Mouse (Mus musculus) cerebellum, postnatal 36 days (tissue): ENCODE measurements at regions not wholly inside any gene's neighbourhood (a gene's known extent, or its start where the extent isn't known, plus 50 kb on each side); places are given as distances from the start of the nearest gene placed in this dataset.

Experiments
- DNase-seq, 2 experiments: peaks; one replicate each; pipeline ENCODE4 v3.0.0; 2021 to 2022; ENCODE audit warnings: mixed read lengths in 2 of 2

DNA sequence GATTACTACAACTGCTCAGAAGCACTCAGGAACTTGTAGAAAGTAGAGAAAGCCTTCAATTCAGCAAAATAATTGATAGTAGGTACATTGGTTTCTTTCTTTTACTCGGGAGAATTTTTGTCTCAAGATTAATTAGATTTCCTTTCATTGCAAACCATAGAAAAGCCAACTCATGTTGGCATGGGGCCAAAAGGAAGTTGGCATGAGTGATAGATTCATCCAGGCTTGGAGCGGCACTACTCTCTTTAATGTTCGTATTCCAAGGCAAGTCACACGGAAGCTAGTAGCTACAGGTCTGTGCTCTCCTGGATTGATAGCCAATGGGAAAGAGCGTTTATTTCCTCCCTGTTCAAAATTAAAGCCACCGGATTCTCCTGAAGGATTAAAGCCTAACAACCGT, 580.6 kb upstream of the A1bg start:
- DNase-seq: peak in 1 of 2 experiments; percentile 2

DNA sequence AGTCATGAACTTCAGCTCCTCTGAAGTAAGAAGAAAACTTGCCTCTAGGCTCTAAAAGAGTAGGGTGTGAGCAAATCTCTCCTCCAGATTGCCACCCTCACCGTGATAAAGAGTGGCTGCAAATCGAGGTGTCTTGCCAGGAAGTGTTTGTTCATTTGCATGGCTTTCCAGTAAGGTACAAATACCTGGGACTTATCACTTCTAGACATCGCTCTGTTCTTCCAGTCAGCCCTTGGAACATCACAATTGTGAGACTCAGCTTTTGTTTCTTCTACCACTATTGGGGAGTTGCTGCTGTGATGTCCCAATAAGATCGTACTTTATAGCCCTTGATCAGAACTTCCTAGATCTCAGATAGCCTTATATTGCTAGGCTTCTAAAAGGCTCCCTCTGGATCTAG, 566.9 kb upstream of the A1bg start:
- no peak for DNase-seq

GRCm38 (mm10) chr15:61481861-61482260, 559.0 kb upstream of the A1bg start:
- no peak for DNase-seq

GRCm38 (mm10) chr15:61473900-61474299, 551.1 kb upstream of the A1bg start:
- no peak for DNase-seq

GRCm38 (mm10) chr15:61455042-61455441, 532.2 kb upstream of the A1bg start:
- no peak for DNase-seq

- DNase-seq: no peak
Measured at GRCm38 (mm10) chr15:61454350-61454671, 531.5 kb upstream of the A1bg start.

DNA sequence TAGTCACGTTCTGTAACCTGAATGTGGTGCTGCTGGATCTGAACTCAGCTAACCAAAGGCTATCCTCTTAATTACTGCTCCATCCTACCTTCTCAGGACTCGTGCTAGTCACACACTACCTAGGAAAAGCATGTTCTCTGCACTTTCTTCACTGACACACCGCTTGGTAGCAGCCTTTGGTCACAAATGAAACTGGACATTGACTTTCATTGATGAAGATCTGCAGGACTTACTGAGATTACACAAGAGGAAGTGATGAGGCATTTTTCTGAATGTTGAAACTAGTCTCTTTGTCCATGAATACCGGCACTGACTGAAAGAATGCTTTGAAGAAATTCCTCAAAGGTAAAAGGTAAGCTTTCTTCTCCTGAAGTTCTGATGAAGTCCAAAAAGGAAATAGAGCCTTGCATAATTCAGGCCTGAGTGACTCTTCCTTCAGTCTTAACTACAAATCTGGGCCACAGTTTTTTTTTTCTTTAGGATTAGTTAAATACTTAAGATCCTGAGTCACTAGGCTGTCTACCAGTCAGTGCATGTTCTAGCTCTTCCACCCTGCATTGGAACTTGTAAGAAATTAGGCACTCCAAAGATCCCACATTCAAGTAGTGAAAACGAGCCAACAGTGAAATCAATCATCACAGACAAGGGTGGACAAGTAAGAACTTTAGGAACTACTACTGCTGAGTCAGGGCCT, 531.0 kb upstream of the A1bg start:
- no peak for DNase-seq

DNA sequence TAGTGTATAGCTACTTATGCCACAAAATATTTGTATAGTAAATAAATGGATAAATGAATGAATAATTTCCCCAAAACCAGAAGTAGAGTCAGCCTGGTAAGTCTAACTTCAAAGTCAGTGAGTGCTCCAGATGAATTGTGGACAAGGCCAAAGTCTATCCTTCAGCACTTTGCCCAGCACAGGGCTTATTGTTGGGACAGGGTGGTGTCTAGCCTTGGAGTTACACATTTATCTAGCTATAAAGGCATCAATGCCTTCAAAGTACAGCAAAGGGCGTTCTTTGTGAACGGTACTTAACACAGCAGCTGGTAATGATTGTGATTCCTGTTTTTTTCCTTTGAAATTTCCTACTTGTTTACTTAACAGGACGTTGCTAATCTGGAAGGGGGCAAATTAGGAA, 527.4 kb upstream of the A1bg start:
- DNase-seq: no peak

- no peak for DNase-seq
Measured at GRCm38 (mm10) chr15:61448482-61448881, 525.7 kb upstream of the A1bg start.

GRCm38 (mm10) chr15:61446053-61446840, 523.4 kb upstream of the A1bg start:
- no peak for DNase-seq

- DNase-seq: no peak
Measured at GRCm38 (mm10) chr15:61441734-61442398, 519.1 kb upstream of the A1bg start.

GRCm38 (mm10) chr15:61441012-61441411, 518.2 kb upstream of the A1bg start:
- DNase-seq: no peak

- DNase-seq: no peak
Measured at GRCm38 (mm10) chr15:61440284-61440683, 517.5 kb upstream of the A1bg start.

- no peak for DNase-seq
Measured at GRCm38 (mm10) chr15:61439623-61440170, 516.9 kb upstream of the A1bg start.

DNA sequence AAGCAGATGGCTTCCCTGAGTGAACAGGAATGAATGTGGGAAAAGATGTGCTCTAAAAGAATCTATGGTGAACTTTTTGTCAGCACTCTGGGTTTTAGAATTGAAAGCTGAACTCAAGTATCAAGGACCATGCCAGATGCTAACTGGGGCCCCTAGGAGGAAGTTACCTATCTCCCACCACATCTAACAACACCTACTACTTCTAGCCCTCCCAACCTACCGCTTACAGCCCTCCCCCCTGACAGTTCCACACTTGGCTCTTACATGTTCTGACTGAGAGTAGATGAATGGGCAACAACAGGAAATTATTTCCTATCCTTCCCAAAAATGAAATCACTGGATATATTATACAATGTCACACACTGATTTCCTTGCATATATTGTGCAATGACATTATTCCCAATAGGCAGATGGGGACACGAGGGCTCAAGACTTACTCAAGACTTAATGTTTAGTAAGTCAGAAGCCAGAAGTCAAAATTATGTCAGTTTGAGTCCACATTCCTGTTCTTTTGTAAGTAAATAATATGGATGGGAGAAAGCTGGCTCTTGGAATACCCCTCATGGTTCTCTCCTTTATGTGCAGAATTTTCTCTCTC, 506.1 kb upstream of the A1bg start:
- DNase-seq: no peak

GRCm38 (mm10) chr15:61422989-61423388, 500.2 kb upstream of the A1bg start:
- no peak for DNase-seq

- no peak for DNase-seq
Measured at GRCm38 (mm10) chr15:61417506-61417905, 494.7 kb upstream of the A1bg start.

DNA sequence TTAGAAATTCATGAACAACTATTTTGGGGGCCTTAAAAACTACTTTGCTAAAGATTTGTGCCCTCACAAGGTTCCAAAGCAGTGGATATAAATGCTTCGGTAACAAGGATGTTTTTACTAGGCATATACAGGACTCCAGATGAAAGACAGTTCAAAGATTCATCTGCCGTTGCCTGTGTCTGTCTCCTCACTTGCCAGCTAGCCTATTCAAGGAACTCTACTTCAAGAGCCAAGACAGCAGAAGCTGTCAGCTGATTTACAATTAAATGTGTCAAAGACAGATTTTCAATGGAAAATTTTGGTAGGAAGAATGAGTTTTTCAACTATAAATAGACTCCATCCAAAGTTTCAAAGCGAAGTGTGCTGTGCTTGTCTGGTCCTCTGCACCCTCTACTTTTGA, 494.0 kb upstream of the A1bg start:
- DNase-seq: no peak

DNA sequence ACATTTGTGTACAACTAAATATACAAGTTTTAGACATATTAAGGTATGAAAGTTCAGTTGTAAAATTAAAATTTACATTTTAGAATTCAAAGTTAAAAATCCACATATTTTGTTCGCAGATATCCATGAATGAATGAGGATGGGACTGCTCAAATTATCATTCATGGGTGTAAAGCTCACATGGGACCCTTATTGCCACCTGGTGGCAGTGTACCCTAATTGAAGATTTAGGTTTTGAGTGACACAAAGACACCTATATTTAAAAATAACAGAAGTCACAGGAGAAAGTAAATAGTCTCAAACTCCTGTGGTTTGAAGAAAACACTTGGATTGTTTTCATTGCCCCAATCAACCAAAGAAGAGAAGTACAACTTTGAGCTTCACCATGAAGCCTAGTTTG, 492.8 kb upstream of the A1bg start:
- DNase-seq: no peak

GRCm38 (mm10) chr15:61411821-61412220, 489.0 kb upstream of the A1bg start:
- DNase-seq: no peak

- no peak for DNase-seq
Measured at GRCm38 (mm10) chr15:61410789-61411188, 488.0 kb upstream of the A1bg start.

GRCm38 (mm10) chr15:61408621-61409020, 485.8 kb upstream of the A1bg start:
- DNase-seq: no peak

- DNase-seq: no peak
Measured at GRCm38 (mm10) chr15:61400720-61401119, 477.9 kb upstream of the A1bg start.
